Mouse (Mus musculus) large intestine, adult 2 months (tissue): ENCODE results near the gene Eif4g3. TPM values are rescaled to one million over a fixed set of nuclear protein-coding genes. Genes with fewer than 3 reads are reported as not detected.
A peak's percentile ranks its signal among the peaks of the same experiment; 100 is the strongest.

Experiments used
- DNase-seq: peaks from one replicate; pipeline ENCODE4 v3.0.0-alpha.2; 2012; ENCODE audit warnings: low read depth, low spot score
- WGBS: fragments of 180-500 bp; shearing (Covaris S2); methylation state at CpG from one replicate; pipeline ENCODE4 v1.1.7; 2018; 5-methylcytosine and 5-hydroxymethylcytosine counted together
- polyA plus RNA-seq: library from polyadenylated mRNA; depleted of rRNA; stranded (reverse); fragments of >200 nt; gene quantifications from 2 replicates; pipeline ENCODE4 v1.2.3, GENCODE M21; 2012

Eif4g3 gene
- polyA plus RNA-seq, 1 experiment: 16.6 TPM

GRCm38 (mm10) chr4:138185961-138186360 is 193.1 kb downstream of the Eif4g3 start:
- 94% methylated on average over 7 of the region's 7 CpGs for WGBS
- DNase-seq: no peak

- 81% methylated on average over 7 of the region's 7 CpGs for WGBS
- no peak for DNase-seq
These were observed 195.2 kb downstream of the Eif4g3 start for GRCm38 (mm10) chr4:138187995-138188394.

GRCm38 (mm10) chr4:138192561-138192960 is 199.7 kb downstream of the Eif4g3 start:
- WGBS: 87% methylated on average over 5 of the region's 5 CpGs
- no peak for DNase-seq

- 85% methylated on average over 3 of the region's 3 CpGs for WGBS
- DNase-seq: no peak
These were observed 207.9 kb downstream of the Eif4g3 start for GRCm38 (mm10) chr4:138200769-138201168.

GRCm38 (mm10) chr4:138201696-138202095 is 208.9 kb downstream of the Eif4g3 start:
- no peak for DNase-seq
- WGBS: 64% methylated on average over 9 of the region's 9 CpGs

GRCm38 (mm10) chr4:138210116-138210515 is 217.3 kb downstream of the Eif4g3 start:
- DNase-seq: no peak
- WGBS: 90% methylated on average over 5 of the region's 5 CpGs

- DNase-seq: no peak
- WGBS: 33% methylated on average over 3 of the region's 3 CpGs
These were observed 221.0 kb downstream of the Eif4g3 start for GRCm38 (mm10) chr4:138213861-138214260.

GRCm38 (mm10) chr4:138215671-138216199 is 222.9 kb downstream of the Eif4g3 start:
- no peak for DNase-seq
- WGBS: 37% methylated on average over 13 of the region's 13 CpGs

- WGBS: under 1% methylated on average over 84 of the region's 84 CpGs
These were observed 223.5 kb downstream of the Eif4g3 start, which contains the start of gene Hp1bp3 for GRCm38 (mm10) chr4:138216200-138216890. TSS of gene Hp1bp3 (plus strand) at chr4:138216296.

GRCm38 (mm10) chr4:138216891-138217392 is 224.1 kb downstream of the Eif4g3 start:
- peak; percentile 80 for DNase-seq
- under 1% methylated on average over 67 of the region's 68 CpGs for whole genome bisulfite sequencing

More at GRCm38 (mm10) chr4:138216200-138216890, 223.5 kb downstream of the Eif4g3 start, which contains the start of gene Hp1bp3:
- DNase-seq: no peak

GRCm38 (mm10) chr4:138217441-138217840 is 224.6 kb downstream of the Eif4g3 start:
- DNase-seq: no peak
- WGBS: under 1% methylated on average over 36 of the region's 36 CpGs

- 54% methylated on average over 11 of the region's 11 CpGs for WGBS
These were observed 225.3 kb downstream of the Eif4g3 start for GRCm38 (mm10) chr4:138217951-138218685.

GRCm38 (mm10) chr4:138219331-138219730 is 226.5 kb downstream of the Eif4g3 start:
- WGBS: 69% methylated on average over 5 of the region's 5 CpGs
- DNase-seq: no peak

More at GRCm38 (mm10) chr4:138217951-138218685, 225.3 kb downstream of the Eif4g3 start:
- DNase-seq: no peak

- DNase-seq: no peak
- 72% methylated on average over 7 of the region's 7 CpGs for WGBS
These were observed 227.9 kb downstream of the Eif4g3 start for GRCm38 (mm10) chr4:138220761-138221160.

- WGBS: 81% methylated on average over 5 of the region's 5 CpGs
- no peak for DNase-seq
These were observed 228.6 kb downstream of the Eif4g3 start for GRCm38 (mm10) chr4:138221406-138221805.

- no peak for DNase-seq
- WGBS: 74% methylated on average over 5 of the region's 5 CpGs
These were observed 229.6 kb downstream of the Eif4g3 start for GRCm38 (mm10) chr4:138222396-138222795.

- WGBS: 67% methylated on average over 10 of the region's 10 CpGs
- DNase-seq: no peak
These were observed 230.8 kb downstream of the Eif4g3 start for GRCm38 (mm10) chr4:138223623-138224022.

GRCm38 (mm10) chr4:138246756-138247665 is 254.2 kb downstream of the Eif4g3 start:
- 74% methylated on average over 27 of the region's 27 CpGs for WGBS
- DNase-seq: no peak
